Mouse (Mus musculus) liver, embryonic 14.5 days (tissue): ENCODE measurements around the gene C87436. TPM values are rescaled to one million over a fixed set of nuclear protein-coding genes. Genes with fewer than 3 reads are reported as not detected.
A peak's percentile ranks its signal among the peaks of the same experiment; 100 is the strongest.

Experiments used
- ATAC-seq: fragments of 200-750 bp; cut with Nextera tagmentation; 2 replicates; pipeline ENCODE4 v1.8.0; 2017; ENCODE audit warnings: moderate number of reproducible peaks, mild to moderate bottlenecking, moderate library complexity; ENCODE audit not compliant: insufficient read depth
- DNase-seq, 3 experiments: peaks; one replicate each; pipeline ENCODE4 v3.0.0-alpha.2; 2012 to 2013; ENCODE audit warnings: low read depth in 3 of 3, low spot score in 3 of 3
- H3K27ac ChIP-seq: fragments of 300-500 bp; sonication (generic); 2 replicates; pipeline ENCODE4 v1.5.1; 2014; ENCODE audit warnings: moderate library complexity, mild to moderate bottlenecking, control low read depth, inconsistent platforms
- H3K27me3 ChIP-seq: fragments of 300-500 bp; sonication (generic); 2 replicates; pipeline ENCODE4 v1.6.1; 2014; ENCODE audit warnings: mild to moderate bottlenecking, low read length, moderate library complexity; ENCODE audit not compliant: control insufficient read depth, insufficient read depth
- H3K36me3 ChIP-seq: fragments of 300-500 bp; sonication (generic); replicated peaks from 2 replicates; pipeline ENCODE4 v1.6.1; 2014; ENCODE audit warnings: low read depth; ENCODE audit not compliant: control insufficient read depth, insufficient read depth
- H3K4me1 ChIP-seq, 2 experiments: fragments of 200-500 bp in 1 of 2; fragments of 300-500 bp in 1 of 2; sonication (generic) in 1 of 2; replicated peaks; 2 replicates each; pipeline ENCODE4 v1.6.1; 2012 to 2014; ENCODE audit warnings: antibody characterized with exemption in 1 of 2, inconsistent platforms in 1 of 2, low read length in 1 of 2; ENCODE audit not compliant: control insufficient read depth in 2 of 2, insufficient read depth in 2 of 2
- H3K4me2 ChIP-seq: fragments of 300-500 bp; sonication (generic); 2 replicates; pipeline ENCODE4 v1.6.1; 2014; ENCODE audit warnings: low read depth, mild to moderate bottlenecking, control low read depth, moderate library complexity
- H3K4me3 ChIP-seq, 2 experiments: fragments of 200-500 bp in 1 of 2; fragments of 300-500 bp in 1 of 2; sonication (generic) in 1 of 2; 2 replicates each; pipeline ENCODE4 v1.5.1; 2012 to 2014; ENCODE audit warnings: low read depth in 2 of 2, low read length in 2 of 2, mild to moderate bottlenecking in 2 of 2, control low read depth in 1 of 2, inconsistent platforms in 1 of 2, moderate library complexity in 1 of 2; ENCODE audit not compliant: insufficient read depth in 1 of 2
- H3K9ac ChIP-seq: fragments of 300-500 bp; sonication (generic); replicated peaks from 2 replicates; pipeline ENCODE4 v1.6.1; 2014; ENCODE audit warnings: mild to moderate bottlenecking, control low read depth, moderate library complexity
- H3K9me3 ChIP-seq: fragments of 300-500 bp; sonication (generic); 2 replicates; pipeline ENCODE4 v1.6.1; 2016; ENCODE audit warnings: low read length, mixed read lengths; ENCODE audit not compliant: control insufficient read depth
- CTCF ChIP-seq: IDR thresholded peaks from 2 replicates; pipeline ENCODE4 v1.5.1; 2016; ENCODE audit warnings: antibody characterized with exemption, low read depth, control low read depth
- EP300 ChIP-seq: IDR thresholded peaks from 2 replicates; pipeline ENCODE4 v1.6.1; 2016; ENCODE audit warnings: antibody characterized with exemption, low read depth
- WGBS: fragments of 180-500 bp; shearing (Covaris S2); extraction: QIAGEN DNeasy Blood & Tissue Kit; methylation state at CpG from one replicate; pipeline ENCODE4 v1.1.7; 2014; ENCODE audit not compliant: insufficient replicate concordance; 5-methylcytosine and 5-hydroxymethylcytosine counted together
- polyA plus RNA-seq, 2 experiments: library from polyadenylated mRNA; depleted of rRNA in 1 of 2; stranded (reverse) in 1 of 2; unstranded in 1 of 2; fragments of >200 nt; fragmentation: Nextera tagmentation in 1 of 2; extraction: Ambion mirVana in 1 of 2; gene quantifications; 2 replicates each; pipeline versions ENCODE4 v1.2.1 to v1.2.3; 2012 to 2014

The C87436 gene
- polyA plus RNA-seq, 2 experiments: 6.2 to 10.5 TPM

- WGBS: 74% methylated on average over 7 of the region's 7 CpGs
- H3K4me3 ChIP-seq: no peak overlapping the region
Measured at GRCm38 (mm10) chr6:86494767-86495166, 56.6 kb downstream of the C87436 start.

DNA sequence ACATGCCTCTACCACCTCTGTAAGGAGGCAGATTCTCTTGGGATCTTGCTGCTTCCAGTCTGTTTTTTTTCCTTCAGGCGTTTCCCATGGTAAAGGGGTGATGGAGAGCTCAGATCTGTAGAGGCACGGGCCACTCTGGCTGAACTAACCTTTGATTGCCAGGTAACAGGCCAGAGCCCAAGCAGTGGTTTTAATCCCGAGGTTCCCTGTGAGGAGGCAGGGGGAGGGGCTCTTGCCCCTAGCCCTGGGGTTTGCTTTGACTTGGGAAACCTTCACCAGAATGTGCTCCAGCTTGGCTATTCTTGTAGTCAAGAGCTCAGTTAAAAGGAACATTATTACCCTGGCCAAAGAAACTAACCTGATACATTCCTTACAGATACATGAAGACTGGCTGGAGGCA lies 57.5 kb downstream of the C87436 start:
- H3K4me3 ChIP-seq: no peak overlapping the region
- DNase-seq (no peak), ATAC-seq (no peak)
- peak overlapping the region; percentile 49; the same call in 1 of the 2 replicates for H3K4me2 ChIP-seq
- 55% methylated on average over 3 of the region's 3 CpGs for WGBS
- TF ChIP-seq CTCF (no peak), EP300 (no peak)
- no peaks in the 10 kb centered on the region for H3K36me3 ChIP-seq
- no peaks in the 10 kb centered on the region for H3K27me3 ChIP-seq
- H3K27ac ChIP-seq: no peak overlapping the region
- H3K9ac ChIP-seq: no peak overlapping the region
- peaks cover 2% of the 10 kb centered on the region for H3K9me3 ChIP-seq
- peaks cover 0 to 24% of the 10 kb centered on the region in 2 experiments; a peak in 2 of 4 replicates for H3K4me1 ChIP-seq

More at GRCm38 (mm10) chr6:86494767-86495166, 56.6 kb downstream of the C87436 start:
- DNase-seq (no peak), ATAC-seq (no peak)
- TF ChIP-seq EP300 (no peak), CTCF (peak; percentile 59)
- Histone ChIP-seq H3K27ac (no peak overlapping the region), H3K36me3 (no peaks in the 10 kb centered on the region), H3K9ac (no peak overlapping the region), H3K4me2 (no peak overlapping the region), H3K4me1 (peaks cover 0 to 24% of the 10 kb centered on the region in 2 experiments; a peak in 2 of 4 replicates), H3K27me3 (no peaks in the 10 kb centered on the region), H3K9me3 (peaks cover 2% of the 10 kb centered on the region)

GRCm38 (mm10) chr6:86496127-86496526 lies 58.0 kb downstream of the C87436 start:
- Histone ChIP-seq H3K9me3 (peaks cover 2% of the 10 kb centered on the region), H3K27me3 (no peaks in the 10 kb centered on the region), H3K9ac (no peak overlapping the region), H3K4me1 (peaks cover 0 to 24% of the 10 kb centered on the region in 2 experiments; a peak in 2 of 4 replicates), H3K36me3 (no peaks in the 10 kb centered on the region), H3K27ac (no peak overlapping the region), H3K4me3 (peak overlapping the region in 1 of 2 experiments; percentile 37; a peak in 1 of 4 replicates), H3K4me2 (peak overlapping the region; percentile 49)
- DNase-seq: no peak
- WGBS: 71% methylated on average over 8 of the region's 8 CpGs
- no peak for TF ChIP-seq EP300
- no peak for TF ChIP-seq CTCF
- ATAC-seq: no peak

GRCm38 (mm10) chr6:86496585-86496984 lies 58.4 kb downstream of the C87436 start:
- ATAC-seq (no peak), DNase-seq (no peak)
- Histone ChIP-seq H3K9ac (no peak overlapping the region), H3K9me3 (peaks cover 2% of the 10 kb centered on the region), H3K4me2 (peak overlapping the region; percentile 49), H3K27ac (no peak overlapping the region), H3K36me3 (no peaks in the 10 kb centered on the region), H3K4me3 (peak overlapping the region; percentile 37 to 40), H3K27me3 (no peaks in the 10 kb centered on the region), H3K4me1 (peaks cover 0 to 24% of the 10 kb centered on the region in 2 experiments; a peak in 2 of 4 replicates)
- TF ChIP-seq EP300 (no peak), CTCF (no peak)
- 65% methylated on average over 5 of the region's 5 CpGs for WGBS

GRCm38 (mm10) chr6:86497071-86497815 lies 59.1 kb downstream of the C87436 start:
- H3K4me3 ChIP-seq: peak overlapping the region; percentile 37 to 40
- peaks cover 2% of the 10 kb centered on the region for H3K9me3 ChIP-seq
- 13% methylated on average over 13 of the region's 13 CpGs for WGBS
- DNase-seq: no peak
- no peaks in the 10 kb centered on the region for H3K27me3 ChIP-seq
- no peaks in the 10 kb centered on the region for H3K36me3 ChIP-seq
- peaks cover 0 to 24% of the 10 kb centered on the region in 2 experiments; a peak in 2 of 4 replicates for H3K4me1 ChIP-seq
- no peak for ATAC-seq
- no peak overlapping the region for H3K9ac ChIP-seq
- TF ChIP-seq CTCF: no peak
- TF ChIP-seq EP300: no peak
- H3K27ac ChIP-seq: no peak overlapping the region
- peak overlapping the region; percentile 49 for H3K4me2 ChIP-seq
